Mouse (Mus musculus): Measurements from ENCODE around the gene Chrng.

Gene Chrng

GRCm38 (mm10) chr1:87252040-87252609 is 47.7 kb downstream of the Chrng start:
- no peak for DNase-seq (ENCODE audit: low spot score)

- no peak for DNase-seq (ENCODE audit: low spot score)
These were observed 50.7 kb downstream of the Chrng start for GRCm38 (mm10) chr1:87255173-87255572.

- DNase-seq (ENCODE audit: low spot score), result no peak
These were observed 53.2 kb downstream of the Chrng start for GRCm38 (mm10) chr1:87257691-87258090.

- no peak for DNase-seq (ENCODE audit: low spot score)
These were observed 54.0 kb downstream of the Chrng start for GRCm38 (mm10) chr1:87258484-87258883.

GRCm38 (mm10) chr1:87259316-87259715 is 54.9 kb downstream of the Chrng start:
- no peak for DNase-seq (ENCODE audit: low spot score)

Data from lung, postnatal 25 days (tissue).